Mouse (Mus musculus) left cerebral cortex, postnatal 10 days (tissue): ENCODE data around the gene Phldb1. TPM values are rescaled to one million over a fixed set of nuclear protein-coding genes. Genes with fewer than 3 reads are reported as not detected.
"Not testable (repeated sequence)": the region's sequence is repeated elsewhere in the genome, so short reads cannot be mapped to it uniquely, and the experiment has no call there.

Experiments used
- DNase-seq, 2 experiments: peaks; one replicate each; pipeline ENCODE4 v3.0.0; 2021 to 2022; ENCODE audit warnings: low spot score in 2 of 2, mixed read lengths in 1 of 2; ENCODE audit errors: extremely low spot score in 1 of 2
- intact Hi-C: fragments of 180-260 bp; cut with DNase I; formaldehyde crosslinking; loops from one replicate; pipeline ENCODE4 v1.15.1; 2025
- total RNA-seq, 2 experiments: library from RNA; stranded (reverse); gene quantifications; 2 replicates each; pipeline ENCODE4 v1.2.3; 2021

The Phldb1 gene
- 10 to 100 TPM; 82.6 to 89.0 TPM for total RNA-seq

- intact Hi-C loops = loop anchor here (5.0 kb wide), 1 partner anchor 78 kb away; no protein-coding TSS in a partner anchor
- peak in 1 of 2 experiments; percentile 91 for DNase-seq
Measured at GRCm38 (mm10) chr9:44734524-44735494, at the start of gene Phldb1. Gene Phldb1, minus strand, starts transcription at chr9:44735198.

DNA sequence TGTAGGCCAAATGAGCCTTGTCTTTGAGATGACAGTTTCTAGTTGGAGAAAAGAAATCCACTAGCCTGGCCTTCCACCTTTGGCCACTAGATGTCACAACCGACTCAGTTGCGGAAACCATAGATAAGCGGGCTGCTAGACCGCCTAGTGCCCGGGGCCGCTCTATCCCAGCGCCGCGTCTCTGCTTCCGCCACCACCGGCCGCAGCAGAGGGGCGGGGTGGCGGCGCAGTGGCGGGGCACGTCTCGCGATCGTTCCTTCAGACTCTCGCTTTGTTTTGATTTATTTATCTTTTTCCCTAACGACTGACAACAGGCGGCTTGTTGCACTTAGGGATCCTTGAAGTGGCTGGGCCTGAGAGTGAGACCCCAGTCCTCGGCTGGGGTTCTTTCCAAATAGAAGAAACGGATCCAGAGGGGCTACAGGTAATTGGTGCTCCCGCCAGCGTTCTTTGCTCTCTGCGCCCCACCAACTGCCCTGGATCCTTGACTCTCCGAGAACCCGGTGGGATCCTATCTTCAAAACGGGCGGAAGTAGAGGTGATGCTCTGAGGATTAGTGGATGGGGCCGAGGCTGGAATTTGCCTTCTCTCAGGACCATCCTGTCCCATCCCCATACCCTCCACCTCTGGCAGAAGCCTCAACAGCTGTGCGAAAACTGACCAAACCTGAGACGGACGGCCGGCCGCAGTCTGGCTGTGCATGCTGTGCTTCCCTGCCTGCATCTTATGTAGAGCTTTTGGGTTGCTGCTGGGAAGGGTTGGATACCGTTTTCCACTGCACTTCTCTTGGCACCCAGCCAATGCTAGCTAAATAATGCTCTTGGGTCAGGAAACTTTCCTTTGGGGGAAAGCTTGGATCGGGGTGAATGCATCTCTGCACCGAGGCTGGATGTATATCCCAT is 38.0 kb upstream of the Phldb1 start:
- intact Hi-C loops = no loop called here
- peak; percentile 93 to 97 for DNase-seq

GRCm38 (mm10) chr9:44772392-44772749 is 37.4 kb upstream of the Phldb1 start:
- intact Hi-C loops = no loop called here
- DNase-seq = no peak

DNA sequence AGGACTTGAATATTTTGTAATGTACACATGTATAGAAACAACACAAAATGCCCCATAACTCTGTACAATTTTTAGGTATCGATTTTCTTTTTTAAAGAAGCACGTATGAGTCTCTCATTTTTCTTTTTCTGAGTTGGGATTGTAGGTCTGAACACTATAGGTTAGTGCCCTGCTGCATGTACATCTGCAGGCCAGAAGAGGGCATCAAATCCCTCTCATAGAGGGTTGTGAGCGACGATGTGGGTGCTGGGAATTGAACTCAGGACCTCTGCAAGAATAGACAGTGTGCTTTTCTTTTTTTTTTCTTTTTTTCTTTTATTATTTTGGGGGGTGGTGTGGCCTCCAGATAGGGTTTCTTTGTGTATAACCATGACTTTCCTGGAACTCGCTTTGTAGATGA is 36.4 kb upstream of the Phldb1 start:
- intact Hi-C loops = no loop called here
- DNase-seq = no peak

- DNase-seq, intact Hi-C loops: not testable (repeated sequence)
Measured at GRCm38 (mm10) chr9:44768029-44768394, 33.0 kb upstream of the Phldb1 start.

GRCm38 (mm10) chr9:44767101-44768028 is 32.4 kb upstream of the Phldb1 start, which contains the start of the genes Arcn1 and Ift46:
Gene Arcn1, minus strand, starts transcription at chr9:44767845.
Gene Ift46, plus strand, starts transcription at chr9:44767908.
- intact Hi-C loops = no loop called here
- DNase-seq = peak; percentile 76 to 89

- no peak for DNase-seq
- intact Hi-C loops = no loop called here
Measured at GRCm38 (mm10) chr9:44760873-44761272, 25.9 kb upstream of the Phldb1 start.

- no peak for DNase-seq
- intact Hi-C loops = no loop called here
Measured at GRCm38 (mm10) chr9:44748473-44748872, 13.5 kb upstream of the Phldb1 start.

DNA sequence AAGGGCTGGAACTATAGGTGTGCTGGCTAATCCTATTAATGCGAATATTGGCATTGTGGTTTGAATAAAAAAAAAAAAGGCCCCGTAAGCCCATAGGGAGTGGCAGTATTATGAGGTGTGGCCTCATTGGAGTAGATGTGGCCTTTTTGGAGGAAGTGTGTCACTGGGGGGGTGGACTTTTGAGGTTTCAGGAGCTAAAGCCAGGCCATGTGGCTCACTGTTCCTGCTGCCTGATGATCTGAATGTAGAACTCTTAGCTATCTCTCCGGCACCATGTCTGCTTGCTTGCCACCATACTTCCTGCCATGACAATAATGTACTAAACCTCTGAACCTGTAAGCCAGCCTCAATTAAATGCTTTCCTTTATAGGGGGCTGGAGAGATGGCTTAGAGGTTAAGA is 12.3 kb upstream of the Phldb1 start:
- intact Hi-C loops = no loop called here
- DNase-seq = no peak

DNA sequence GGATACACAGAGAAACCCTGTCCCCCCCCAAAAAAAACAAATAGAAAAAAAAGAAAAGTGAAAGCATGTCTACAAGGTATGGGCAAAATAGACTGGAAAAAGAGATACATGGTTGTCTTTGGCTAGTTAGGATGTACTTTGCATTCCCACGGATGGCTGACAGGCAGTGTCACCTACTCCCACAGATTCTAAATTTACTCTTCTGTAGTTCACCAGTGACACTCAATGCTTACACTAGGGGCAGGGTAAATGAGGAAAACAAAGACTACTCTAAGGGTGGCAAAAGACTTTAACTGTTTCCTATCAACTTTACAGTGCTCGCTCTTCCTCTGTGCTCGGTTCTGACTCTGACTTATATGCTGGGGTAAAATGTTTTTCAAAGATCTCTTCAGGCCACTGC is 11.7 kb upstream of the Phldb1 start:
- no peak for DNase-seq
- intact Hi-C loops = no loop called here

GRCm38 (mm10) chr9:44745371-44745770 is 10.4 kb upstream of the Phldb1 start:
- DNase-seq = no peak
- intact Hi-C loops = no loop called here

DNA sequence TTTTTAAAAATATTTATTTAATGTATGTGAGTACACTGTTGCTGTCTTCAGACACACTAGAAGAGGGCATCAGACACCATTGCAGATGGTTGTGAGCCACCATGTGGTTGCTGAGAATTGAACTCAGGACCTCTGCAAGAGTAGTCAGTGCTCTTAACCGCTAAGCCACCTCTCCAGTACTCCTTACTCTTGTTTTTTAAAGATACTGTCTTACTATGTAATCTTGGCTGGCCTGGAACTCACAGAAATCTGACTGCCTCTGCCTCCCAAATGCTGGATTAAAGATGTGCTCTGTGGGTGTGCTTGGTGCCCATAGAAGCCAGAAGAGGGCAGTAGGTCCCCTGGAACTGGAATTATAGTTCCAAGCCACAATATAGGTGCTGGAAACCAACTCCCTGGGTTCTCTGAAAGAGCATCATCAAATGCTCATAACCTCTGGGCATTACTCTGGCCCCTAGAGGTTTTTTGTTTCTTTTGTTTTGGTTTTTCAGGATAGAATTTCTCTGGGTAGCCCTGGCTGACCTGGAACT is 5.7 kb upstream of the Phldb1 start:
- intact Hi-C loops = no loop called here
- DNase-seq = no peak

GRCm38 (mm10) chr9:44737240-44737949 is 2.4 kb upstream of the Phldb1 start:
- peak in 1 of 2 experiments; percentile 68 for DNase-seq
- intact Hi-C loops = loop anchor here (5.0 kb wide), 1 partner anchor 80 kb away; no protein-coding TSS in a partner anchor

GRCm38 (mm10) chr9:44736301-44736700 is 1.3 kb upstream of the Phldb1 start:
- intact Hi-C loops = loop anchor here (5.0 kb wide), 1 partner anchor 79 kb away; no protein-coding TSS in a partner anchor
- no peak for DNase-seq

- intact Hi-C loops = loop anchor here (5.0 kb wide), 1 partner anchor 79 kb away; no protein-coding TSS in a partner anchor
- DNase-seq = no peak
Measured at GRCm38 (mm10) chr9:44735886-44736285, 888 bp upstream of the Phldb1 start.

DNA sequence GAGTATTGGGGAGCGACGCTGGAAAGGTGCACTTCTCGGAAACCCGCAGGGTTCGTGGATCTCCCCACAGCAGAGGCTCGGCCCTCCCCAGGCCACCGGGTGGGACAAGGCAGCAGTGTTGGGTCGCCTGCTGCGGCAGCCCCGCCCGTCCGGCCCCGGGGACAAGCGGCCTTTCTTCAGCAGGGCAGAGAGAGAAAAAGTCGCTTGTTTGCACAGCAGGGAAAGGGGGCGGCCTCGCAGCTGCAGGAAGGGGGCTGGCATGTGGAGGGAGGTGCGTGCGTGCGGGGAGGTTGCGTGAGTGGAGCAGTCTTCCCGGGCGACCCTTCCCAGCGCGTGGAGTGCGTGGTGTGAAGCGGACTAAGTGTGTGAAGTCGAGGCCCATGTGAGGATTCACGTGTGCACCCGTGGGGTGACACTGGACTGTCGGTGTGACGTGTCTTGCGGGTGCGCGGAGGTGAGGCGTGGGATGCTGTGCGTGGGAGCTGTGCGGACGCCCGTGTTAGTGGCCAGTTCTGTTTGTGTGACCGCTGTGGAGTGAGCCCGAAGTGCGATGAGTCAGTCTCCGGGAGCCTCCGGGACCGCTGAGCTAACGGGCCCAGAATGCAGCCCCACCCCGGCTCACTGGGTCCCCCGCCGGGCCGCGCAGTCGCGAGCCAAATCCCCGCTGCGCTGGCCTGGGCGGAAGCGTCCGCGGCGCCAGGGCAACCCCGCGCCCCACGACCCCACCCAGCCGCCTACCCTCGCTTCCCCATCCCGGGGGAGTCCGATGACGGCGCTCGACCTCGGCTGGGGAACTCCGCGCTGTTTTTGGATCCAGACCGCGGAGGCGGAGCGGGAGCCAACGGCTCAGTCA is 1.1 kb downstream of the Phldb1 start:
- intact Hi-C loops = no loop called here
- DNase-seq = peak in 1 of 2 experiments; percentile 85
